Mouse (Mus musculus) spleen, postnatal 36 days (tissue): ENCODE measurements around the gene Cdc34.

Experiments
- DNase-seq, 2 experiments: peaks; one replicate each; pipeline ENCODE4 v3.0.0; 2022; ENCODE audit warnings: low spot score in 2 of 2, mixed read lengths in 1 of 2

The Cdc34 gene

GRCm38 (mm10) chr10:79681591-79682245, at the start of gene Cdc34:
Gene Cdc34, plus strand, starts transcription at chr10:79682195.
- DNase-seq = peak; percentile 99 to 100

GRCm38 (mm10) chr10:79633006-79633777, 48.8 kb upstream of the Cdc34 start:
- DNase-seq = no peak

- no peak for DNase-seq
Measured at GRCm38 (mm10) chr10:79636287-79636686, 45.7 kb upstream of the Cdc34 start.

DNA sequence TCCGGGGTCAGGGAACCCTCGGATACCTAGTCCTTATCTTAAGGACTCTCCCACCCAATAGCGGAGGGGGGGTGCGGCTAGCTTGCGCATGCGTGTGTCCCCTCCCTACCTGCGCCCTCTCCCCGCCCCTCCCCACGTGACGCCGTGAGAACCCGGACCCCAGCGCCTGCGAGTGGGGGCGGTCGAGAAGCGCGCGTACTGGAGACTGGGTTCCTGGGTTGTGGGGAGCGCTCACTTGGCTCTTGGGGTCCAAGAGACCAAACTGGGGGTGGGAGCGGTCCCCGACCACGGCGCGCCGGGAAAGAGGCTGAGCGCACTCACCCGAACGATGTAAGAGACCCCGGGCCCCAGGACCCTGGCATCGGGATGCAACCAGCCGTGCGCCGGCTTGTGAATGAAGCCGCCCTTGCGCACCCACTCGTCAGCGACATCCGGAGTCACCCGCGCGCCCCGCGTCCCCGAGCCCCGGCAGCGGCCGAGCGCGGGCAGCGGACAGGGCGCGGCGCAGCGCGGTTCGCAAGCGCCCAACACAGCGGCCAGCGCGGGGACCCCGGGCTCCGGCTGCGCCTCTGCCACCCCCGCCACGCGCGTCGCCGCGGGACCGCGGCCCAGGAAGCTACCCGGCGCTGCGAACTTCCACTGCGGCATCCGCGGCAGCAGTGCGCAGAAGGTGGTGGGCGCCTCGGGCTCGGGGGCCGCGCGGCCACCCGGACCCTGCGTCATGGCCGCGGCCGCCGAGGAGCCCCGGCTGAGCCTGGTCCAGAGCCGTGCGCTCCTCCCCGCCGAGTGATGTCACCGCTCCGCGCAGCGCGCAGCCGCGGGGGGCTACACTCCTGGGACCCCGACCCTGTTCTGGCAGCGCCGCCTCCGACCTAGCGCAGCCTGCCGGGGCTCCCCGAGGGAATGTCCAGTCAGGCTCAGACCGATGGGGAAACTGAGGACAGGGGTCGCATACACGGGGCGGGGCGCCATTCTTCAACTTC, 44.6 kb upstream of the Cdc34 start, which contains the start of gene Shc2:
TSS of gene Shc2 (minus strand) at position 791 of the 983 bp plus-strand sequence.
- no peak for DNase-seq

DNA sequence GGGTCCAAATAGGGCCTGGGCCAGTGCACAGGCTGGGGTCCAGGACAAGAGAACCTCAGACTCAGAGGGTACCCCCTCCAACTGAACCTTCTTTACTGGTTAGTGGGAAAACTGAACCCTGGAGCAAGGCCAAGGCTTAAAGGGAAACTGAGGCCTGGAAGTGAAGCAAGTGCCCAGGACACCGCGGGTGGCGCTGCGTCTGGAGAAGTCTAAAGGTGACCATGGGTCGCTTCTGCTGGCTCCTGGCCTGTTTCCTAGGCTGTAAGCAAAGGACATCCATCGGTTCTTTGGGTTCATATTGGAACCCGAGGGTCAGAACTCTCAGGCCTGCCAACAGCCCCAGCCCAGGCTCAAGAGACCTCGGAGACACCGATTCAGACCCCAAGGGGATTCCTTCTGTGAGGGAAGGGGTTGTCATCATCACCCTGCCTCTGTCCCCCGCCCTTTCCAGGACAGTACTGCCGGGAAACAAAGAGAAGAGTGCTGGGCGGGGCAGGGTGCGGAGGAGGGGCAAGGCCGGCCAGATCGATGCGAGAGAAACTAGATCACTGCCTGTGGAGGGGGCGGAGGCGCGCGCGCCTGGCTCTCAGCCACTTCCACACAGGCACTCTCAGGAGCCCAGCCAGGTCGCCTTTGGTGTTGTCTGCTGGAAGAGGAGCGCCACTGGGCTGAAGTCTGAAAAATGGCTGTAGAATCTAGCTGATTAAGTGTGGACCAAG, 43.4 kb upstream of the Cdc34 start:
- no peak for DNase-seq

- DNase-seq = no peak
Measured at GRCm38 (mm10) chr10:79645711-79646110, 36.3 kb upstream of the Cdc34 start, which contains the start of gene Odf3l2. Gene Odf3l2, minus strand, starts transcription at chr10:79645738.

DNA sequence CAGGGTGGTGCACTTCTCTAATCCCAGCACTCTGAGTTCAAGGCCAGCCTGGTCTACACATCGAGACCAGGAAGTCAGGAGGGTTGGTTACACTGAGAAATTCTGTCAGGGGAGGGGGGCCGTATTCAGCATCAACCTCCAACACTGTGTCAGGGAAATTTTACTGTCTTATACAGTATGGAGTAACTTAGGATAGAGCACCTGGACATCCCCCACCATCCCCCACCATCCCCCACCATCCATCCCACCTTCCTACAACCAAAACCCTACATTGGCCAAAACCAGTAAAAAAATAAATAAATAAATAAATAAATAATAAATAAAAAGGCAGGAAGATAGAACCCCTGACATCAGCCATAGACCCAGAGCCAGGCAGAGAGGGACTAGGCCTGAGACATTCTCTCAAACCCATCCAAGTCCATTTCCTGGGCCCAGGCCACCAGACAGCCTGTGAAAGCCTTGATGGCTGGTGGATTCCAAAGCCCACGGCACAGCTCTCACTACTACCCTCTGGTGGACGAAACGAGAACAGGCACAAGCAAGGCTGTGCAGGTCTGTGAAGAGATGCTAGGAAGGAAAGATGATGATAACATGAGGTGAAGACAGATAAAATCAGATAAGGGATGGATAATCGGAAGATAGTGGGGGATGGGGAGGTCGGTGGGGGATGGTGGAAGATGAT, 32.8 kb upstream of the Cdc34 start:
- peak in 1 of 2 experiments; percentile 43 for DNase-seq

DNA sequence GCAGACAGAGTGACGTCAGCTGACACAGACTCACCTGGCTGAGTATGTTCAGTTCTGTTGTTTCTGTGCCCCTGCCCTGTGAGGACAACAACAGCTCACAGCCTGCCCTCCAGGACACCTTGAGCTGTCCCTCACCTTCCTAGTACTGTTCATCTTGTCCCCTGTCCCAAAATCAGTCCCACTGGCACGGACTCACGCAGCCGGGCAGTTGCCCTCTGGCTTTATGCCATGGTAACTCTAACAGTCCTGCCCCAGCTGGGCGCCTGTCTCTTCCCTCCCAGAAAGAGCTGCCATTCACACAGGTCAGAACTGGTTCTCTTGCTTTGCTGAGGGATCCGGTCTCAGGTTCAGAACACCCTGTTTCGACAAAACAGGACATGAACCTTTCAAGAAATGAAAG, 29.2 kb upstream of the Cdc34 start:
- no peak for DNase-seq

GRCm38 (mm10) chr10:79654946-79655395, 27.0 kb upstream of the Cdc34 start:
- no peak for DNase-seq

DNA sequence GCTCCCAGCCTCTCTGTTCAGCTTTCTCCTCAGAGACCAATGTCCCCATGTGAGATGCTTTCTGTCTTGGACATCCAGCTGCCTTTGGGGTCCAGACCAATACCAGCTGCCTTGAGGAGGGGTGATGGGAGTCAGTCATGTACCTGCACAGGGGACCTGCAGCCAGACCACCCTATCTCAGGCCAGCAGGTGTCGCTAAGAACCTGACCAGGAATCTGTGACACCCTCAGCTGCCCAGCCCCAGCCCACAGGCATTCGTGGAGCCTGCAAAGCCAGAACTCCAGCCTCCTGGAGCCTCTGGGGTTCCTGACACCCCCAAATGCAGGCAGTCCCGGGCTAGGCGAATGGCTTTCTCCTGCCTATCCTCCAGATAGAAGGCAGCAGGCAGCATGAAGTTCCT, 23.2 kb upstream of the Cdc34 start:
- no peak for DNase-seq

- no peak for DNase-seq
Measured at GRCm38 (mm10) chr10:79660298-79660697, 21.7 kb upstream of the Cdc34 start.

DNA sequence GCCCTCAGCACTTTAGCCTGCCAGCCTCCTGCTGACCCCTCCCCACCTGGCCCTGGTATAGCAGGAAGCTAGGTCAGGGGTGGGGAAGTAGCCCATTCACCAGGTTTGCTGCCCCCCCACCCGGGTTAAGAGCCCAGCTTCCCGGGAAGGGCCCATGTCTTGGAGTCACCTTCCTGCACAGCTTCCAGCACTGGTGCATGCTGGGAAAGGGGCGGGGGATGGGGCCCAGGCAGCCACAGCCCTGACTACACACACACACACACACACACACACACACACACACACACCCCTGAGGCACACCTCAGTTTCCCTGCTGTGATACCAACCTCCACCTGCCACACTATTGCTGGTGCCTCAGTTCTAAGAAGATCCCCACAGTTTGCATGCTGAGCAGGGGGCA, 20.1 kb upstream of the Cdc34 start:
- DNase-seq = no peak

GRCm38 (mm10) chr10:79664131-79664665, 17.8 kb upstream of the Cdc34 start, which contains the start of gene Madcam1:
Gene Madcam1, plus strand, starts transcription at chr10:79664559.
- DNase-seq = peak; percentile 44 to 60

GRCm38 (mm10) chr10:79665051-79665450, 16.9 kb upstream of the Cdc34 start:
- DNase-seq = no peak

GRCm38 (mm10) chr10:79666493-79666892, 15.5 kb upstream of the Cdc34 start:
- DNase-seq = no peak

DNA sequence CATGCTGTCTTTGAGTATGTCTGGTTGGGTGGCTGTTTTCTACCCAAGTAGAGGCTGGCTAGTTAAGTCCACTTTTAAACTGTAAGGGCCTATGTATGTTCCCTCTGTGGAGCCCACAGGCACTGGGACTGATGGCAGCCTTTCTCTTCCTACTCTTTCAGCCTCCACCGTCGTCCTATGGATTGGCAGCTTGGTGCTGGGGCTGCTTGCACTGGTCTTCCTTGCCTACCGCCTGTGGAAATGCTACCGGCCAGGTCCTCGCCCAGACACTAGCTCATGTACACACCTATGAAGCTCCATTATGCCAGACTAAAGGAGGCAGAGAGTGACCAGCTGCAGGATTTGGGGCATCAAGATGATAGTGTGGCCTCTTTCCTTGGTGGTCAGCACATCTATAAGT, 13.9 kb upstream of the Cdc34 start:
- no peak for DNase-seq

GRCm38 (mm10) chr10:79668771-79669575, 13.0 kb upstream of the Cdc34 start, which contains the start of gene Tpgs1:
Gene Tpgs1, plus strand, starts transcription at chr10:79669369.
- DNase-seq = peak; percentile 86 to 88

GRCm38 (mm10) chr10:79669576-79670057, 12.4 kb upstream of the Cdc34 start:
- DNase-seq = peak; percentile 67 to 72
